Mouse (Mus musculus): ENCODE results near the gene Atxn10.

DNA sequence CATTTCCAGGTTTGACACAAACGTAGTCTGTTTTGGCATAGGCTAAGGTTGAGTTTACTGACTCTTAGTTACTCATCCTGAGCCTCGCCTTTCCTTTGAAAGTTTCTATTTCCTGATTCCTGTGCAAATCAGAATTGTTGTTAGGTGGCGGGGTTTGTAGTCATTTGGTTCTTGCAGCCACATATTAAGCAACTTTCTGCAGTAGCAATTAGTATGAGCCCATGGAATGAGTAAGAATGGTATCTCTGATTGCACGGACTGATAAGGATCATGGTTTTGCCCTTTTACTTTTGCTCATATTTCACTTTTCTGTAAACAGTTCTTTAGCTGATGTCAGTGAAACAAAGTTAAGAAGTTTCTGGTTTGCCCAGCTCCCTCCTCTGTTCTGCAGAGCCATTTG is 53.9 kb downstream of the Atxn10 start:
- TF ChIP-seq CTCF (IDR thresholded peaks at IDR 0.05; ENCODE audit: low read depth, low read length): no peak
- no peak for TF ChIP-seq POLR2A (IDR thresholded peaks at IDR 0.05; ENCODE audit: insufficient read depth, low read length)
